Mouse (Mus musculus) skeletal muscle tissue, adult 2 months (tissue): Measurements from ENCODE around the gene Olfr722.
"Not testable (repeated sequence)": the region's sequence is repeated elsewhere in the genome, so short reads cannot be mapped to it uniquely, and the experiment has no call there.

Experiments
- DNase-seq: peaks from one replicate; pipeline ENCODE4 v3.0.0-alpha.2; 2012; ENCODE audit warnings: low read depth, low spot score

Olfr722 gene

DNA sequence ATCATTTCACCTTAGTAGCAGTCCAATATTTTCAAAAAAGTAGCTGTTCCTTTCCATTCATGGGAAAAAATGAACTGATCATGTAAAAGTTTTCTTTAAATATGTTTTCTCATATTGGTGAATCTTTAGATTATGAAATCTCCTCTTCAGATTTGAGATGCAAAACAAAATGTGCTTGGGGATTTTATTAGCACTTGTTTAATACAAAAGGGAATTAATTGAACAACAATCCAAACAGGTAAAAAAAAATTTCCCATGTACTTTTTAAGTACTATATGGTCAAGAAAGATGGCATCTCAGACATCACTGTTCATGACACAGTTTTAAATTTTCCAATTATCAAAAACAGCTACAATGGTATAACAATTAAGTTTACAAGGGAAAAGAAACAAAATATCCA, at the start of gene Olfr722:
Gene Olfr722 (minus strand): TSS at position 101 of the 400 bp plus-strand sequence.
- no peak for DNase-seq

DNA sequence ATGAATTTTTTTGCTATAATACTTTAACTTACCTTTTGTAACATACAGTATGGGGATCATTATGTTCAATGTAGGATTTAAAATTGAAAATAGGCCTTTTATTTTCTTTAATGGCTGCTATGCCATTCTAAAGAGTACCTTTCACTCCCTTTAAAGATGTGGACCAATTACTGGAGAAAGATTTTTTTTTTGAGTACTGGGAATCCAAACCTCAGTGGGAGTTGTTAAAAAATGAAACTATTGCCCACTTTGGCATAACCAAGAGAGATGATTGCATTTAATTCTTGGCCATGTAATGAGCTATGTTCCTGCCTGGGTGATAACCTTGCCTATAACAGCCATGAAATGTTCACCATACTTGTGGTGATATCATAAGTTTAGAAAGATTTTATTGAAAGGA, 29.9 kb upstream of the Olfr722 start, which contains the start of gene Olfr723:
Gene Olfr723 (minus strand): TSS at position 101 of the 400 bp plus-strand sequence.
- DNase-seq: not testable (repeated sequence)

DNA sequence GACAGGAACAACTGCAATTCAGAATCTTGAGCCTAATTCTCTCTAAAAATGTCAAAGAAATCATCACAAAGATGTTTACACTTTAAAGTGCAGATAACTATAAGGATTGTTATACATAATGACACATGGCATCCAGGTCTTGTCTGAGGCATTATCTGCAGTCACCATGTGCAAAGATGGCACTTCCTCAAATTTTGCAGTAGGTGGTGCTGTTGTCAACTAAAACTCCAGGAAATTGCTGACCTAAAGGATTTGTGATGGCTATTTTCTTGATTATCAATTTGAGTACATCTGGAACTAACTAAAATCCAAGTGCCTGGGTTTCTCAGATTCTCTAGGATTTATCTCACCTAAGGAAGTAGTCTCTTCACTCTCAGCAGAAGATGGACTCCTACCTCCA, 41.4 kb downstream of the Olfr722 start:
- no peak for DNase-seq
